Mouse (Mus musculus) WW6 (cell line): ENCODE results near the gene Dgke.
A peak's percentile ranks its signal among the peaks of the same experiment; 100 is the strongest.
"Not testable (repeated sequence)": the region's sequence is repeated elsewhere in the genome, so short reads cannot be mapped to it uniquely, and the experiment has no call there.

Experiments used
- DNase-seq: peaks from one replicate; pipeline ENCODE4 v3.0.0-alpha.2; 2013; ENCODE audit warnings: low read depth, low spot score

Dgke gene

GRCm38 (mm10) chr11:89003078-89003477 is 63.6 kb downstream of the Dgke start:
- no peak for DNase-seq

DNA sequence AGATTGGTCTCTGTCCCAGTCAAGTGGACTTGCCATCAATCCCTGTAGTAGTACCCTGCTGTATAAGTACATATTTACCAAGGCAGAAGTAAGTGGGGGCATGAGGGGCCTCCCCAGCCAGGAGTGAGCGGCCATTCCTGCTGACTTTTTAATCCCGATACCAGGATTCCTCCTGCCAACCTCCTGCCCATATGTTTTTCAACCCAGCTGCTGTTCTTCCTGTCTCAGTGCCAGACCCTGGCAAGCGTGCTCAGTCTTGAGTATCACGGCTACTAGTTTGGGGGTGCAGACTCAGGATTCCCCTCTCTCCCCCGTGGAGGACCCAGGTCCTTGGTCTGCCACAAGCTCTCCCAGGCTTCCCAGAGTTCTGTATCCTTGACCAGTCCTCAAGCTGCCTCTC is 64.0 kb downstream of the Dgke start:
- no peak for DNase-seq

GRCm38 (mm10) chr11:89002068-89002467 is 64.6 kb downstream of the Dgke start:
- no peak for DNase-seq

DNA sequence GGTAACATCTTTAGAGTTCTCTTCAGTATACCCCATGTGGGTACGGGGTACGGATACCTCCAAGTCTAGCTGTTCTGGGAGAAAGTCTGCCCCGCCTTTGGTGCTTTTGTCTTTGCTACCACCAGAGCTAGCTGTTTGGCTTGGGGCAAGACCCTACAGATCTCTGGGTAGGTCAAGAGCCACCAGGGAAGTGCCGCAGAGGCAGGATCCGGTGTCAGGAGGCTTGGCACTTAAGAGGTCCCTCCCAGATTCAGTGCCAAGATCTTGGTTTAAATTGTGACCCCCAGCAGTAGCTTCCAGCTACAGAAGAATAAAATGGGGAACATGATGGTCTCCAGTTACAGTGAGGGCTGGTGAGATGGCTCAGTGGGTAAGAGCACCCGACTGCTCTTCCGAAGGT is 65.1 kb downstream of the Dgke start:
- DNase-seq: no peak

DNA sequence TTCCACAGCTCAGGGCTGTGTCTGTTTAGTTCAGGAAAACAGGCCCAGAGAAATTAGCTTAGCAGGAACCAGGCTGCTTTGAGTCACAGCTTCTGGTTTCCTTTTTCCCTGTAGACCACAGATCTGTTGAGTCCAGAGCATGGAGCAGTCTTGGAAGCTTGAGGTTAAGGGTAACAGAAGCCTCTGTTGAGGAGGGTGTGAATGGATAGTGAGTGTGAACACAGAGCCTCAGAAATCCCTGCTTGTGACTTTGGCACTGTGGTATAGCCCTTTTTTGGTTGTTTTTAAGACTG is 66.2 kb downstream of the Dgke start:
- DNase-seq: no peak

GRCm38 (mm10) chr11:88999723-89000526 is 66.7 kb downstream of the Dgke start:
- no peak for DNase-seq

GRCm38 (mm10) chr11:88998974-88999722 is 67.5 kb downstream of the Dgke start, which contains the start of gene Trim25:
Gene Trim25 (plus strand): TSS chr11:88999376.
- DNase-seq: peak; percentile 90

GRCm38 (mm10) chr11:88998406-88998805 is 68.2 kb downstream of the Dgke start:
- DNase-seq: no peak

- not testable (repeated sequence) for DNase-seq
These were observed 69.3 kb downstream of the Dgke start for GRCm38 (mm10) chr11:88997343-88997742.

DNA sequence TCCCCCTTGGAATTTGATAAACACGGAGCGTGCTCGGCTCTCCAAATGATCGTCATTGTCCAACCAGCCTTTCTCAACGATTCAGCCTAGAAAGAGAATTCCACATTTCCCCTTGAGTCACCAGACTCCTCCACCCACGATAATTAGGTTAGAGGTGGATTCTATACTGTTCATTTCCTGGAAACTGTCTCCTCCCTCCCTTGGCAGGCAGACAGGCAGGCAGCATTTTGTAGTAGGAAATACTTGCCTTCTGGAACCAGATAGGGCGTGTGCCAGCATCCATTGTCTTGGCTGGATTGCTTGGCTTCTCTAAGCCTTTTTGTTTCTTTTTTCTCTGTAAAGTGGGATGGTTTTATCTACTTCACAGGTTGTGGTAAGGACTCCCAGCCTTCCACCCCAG is 70.2 kb downstream of the Dgke start:
- no peak for DNase-seq

- DNase-seq: no peak
These were observed 71.0 kb downstream of the Dgke start for GRCm38 (mm10) chr11:88995616-88996015.

DNA sequence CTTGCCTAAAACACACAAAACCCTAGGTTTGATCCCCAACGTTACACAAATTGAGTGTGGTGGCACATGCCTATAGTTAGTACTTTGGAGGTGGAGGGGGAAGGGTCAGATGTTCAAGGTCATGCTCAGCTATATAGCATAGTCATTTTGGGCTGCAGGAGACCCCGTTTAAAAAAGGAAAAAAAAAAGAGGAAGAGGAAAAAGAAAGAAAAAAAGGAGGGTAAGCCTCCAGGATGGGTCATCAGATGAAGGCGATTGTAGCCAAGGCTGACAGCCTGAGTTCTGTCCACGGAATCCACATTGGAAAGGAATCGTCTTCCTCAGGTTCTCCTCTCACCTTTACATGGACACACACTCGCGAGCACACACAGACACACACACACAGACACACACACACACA is 72.2 kb downstream of the Dgke start:
- no peak for DNase-seq

GRCm38 (mm10) chr11:88993625-88994024 is 73.0 kb downstream of the Dgke start:
- DNase-seq: peak; percentile 97

DNA sequence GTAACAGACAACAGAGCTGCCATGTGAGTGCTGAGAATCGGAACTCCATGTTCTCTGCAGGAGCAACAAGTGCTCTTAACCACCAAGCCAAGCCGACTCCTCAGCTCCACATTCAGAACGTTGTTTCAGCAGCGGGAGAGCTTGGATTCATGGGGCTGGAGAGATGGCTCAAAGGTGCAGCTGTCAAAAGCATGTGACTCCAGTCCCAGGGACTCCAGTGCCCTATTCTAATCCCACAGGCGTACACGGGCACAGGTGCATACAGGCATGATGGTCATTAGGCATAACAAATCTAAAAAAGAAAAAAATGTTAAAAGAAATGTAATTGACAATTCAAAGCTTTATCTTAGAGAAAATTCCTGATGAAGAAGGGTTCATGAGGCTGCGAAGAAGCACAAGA is 73.5 kb downstream of the Dgke start:
- no peak for DNase-seq

DNA sequence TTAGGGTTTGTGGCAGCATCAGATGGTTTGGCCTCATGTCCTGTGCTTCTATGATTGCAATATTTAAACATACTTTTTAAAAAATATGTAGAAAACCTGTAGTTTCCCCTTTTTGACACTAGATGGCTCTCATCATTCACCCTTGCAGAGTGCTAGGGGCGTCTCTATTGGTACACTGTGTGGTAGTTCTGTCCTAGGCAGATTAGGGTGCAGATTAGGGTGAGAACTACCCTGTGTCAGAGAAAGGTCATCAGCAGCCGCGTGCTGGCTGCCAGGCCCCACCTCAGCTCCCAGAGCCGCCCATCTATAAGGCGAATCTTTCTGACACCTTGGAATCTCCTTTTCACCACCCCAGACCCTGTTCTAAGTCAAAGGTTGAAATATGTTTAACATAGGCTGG is 77.1 kb downstream of the Dgke start:
- DNase-seq: no peak

- no peak for DNase-seq
These were observed 77.7 kb downstream of the Dgke start for GRCm38 (mm10) chr11:88988956-88989355.

DNA sequence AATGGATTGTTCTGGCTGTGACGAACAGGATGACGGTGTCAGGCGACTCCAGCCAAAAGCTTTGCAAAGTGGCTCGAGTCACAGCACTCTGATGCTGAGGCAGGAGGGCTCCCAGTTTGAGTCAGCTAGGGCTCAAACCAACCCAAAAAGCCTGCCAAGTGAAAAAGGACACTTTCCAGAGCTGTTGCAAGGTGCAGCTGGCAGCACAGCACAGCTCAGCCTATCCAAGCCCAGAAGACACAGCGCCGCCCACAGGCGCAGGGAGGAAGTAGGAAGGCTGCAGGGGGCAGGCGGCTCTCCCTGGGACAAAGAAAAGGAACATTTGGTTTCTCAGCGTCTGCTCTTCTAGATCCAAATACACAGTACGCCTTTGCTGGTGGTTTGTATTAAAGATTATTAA is 80.0 kb downstream of the Dgke start:
- no peak for DNase-seq
